Mouse (Mus musculus): ENCODE results near the gene Snrpa.
A peak's percentile ranks its signal among the peaks of the same experiment; 100 is the strongest.

Gene Snrpa

GRCm38 (mm10) chr7:27198355-27198754 is 2.3 kb upstream of the Snrpa start:
- DNase-seq = no peak

- no peak for DNase-seq
Measured at GRCm38 (mm10) chr7:27197634-27198033, 1.6 kb upstream of the Snrpa start.

- no peak for DNase-seq
Measured at GRCm38 (mm10) chr7:27197136-27197535, 1.1 kb upstream of the Snrpa start.

GRCm38 (mm10) chr7:27193731-27194130 is 2.3 kb downstream of the Snrpa start:
- DNase-seq = no peak

GRCm38 (mm10) chr7:27192434-27192833 is 3.6 kb downstream of the Snrpa start:
- DNase-seq = no peak

GRCm38 (mm10) chr7:27189271-27189931 is 6.7 kb downstream of the Snrpa start:
- no peak for DNase-seq

- DNase-seq = no peak
Measured at GRCm38 (mm10) chr7:27185986-27186385, 10.1 kb downstream of the Snrpa start.

- DNase-seq = no peak
Measured at GRCm38 (mm10) chr7:27184964-27185363, 11.1 kb downstream of the Snrpa start.

- DNase-seq = no peak
Measured at GRCm38 (mm10) chr7:27182498-27182897, 13.6 kb downstream of the Snrpa start.

- DNase-seq = peak; percentile 50 to 71
Measured at GRCm38 (mm10) chr7:27180837-27181695, 15.0 kb downstream of the Snrpa start, which contains the start of the genes Gm21983 and Mia. Gene Gm21983, minus strand, starts transcription at chr7:27181086. Gene Mia, minus strand, starts transcription at chr7:27181157.

- DNase-seq = peak; percentile 67 to 74
Measured at GRCm38 (mm10) chr7:27180036-27180435, 16.0 kb downstream of the Snrpa start.

GRCm38 (mm10) chr7:27179217-27179918 is 16.7 kb downstream of the Snrpa start:
- no peak for DNase-seq

GRCm38 (mm10) chr7:27178324-27179216 is 17.5 kb downstream of the Snrpa start, which contains the start of gene Rab4b:
Gene Rab4b, minus strand, starts transcription at chr7:27178896.
- DNase-seq = peak; percentile 100

GRCm38 (mm10) chr7:27177942-27178323 is 18.1 kb downstream of the Snrpa start:
- DNase-seq = no peak

GRCm38 (mm10) chr7:27174896-27175295 is 21.2 kb downstream of the Snrpa start:
- no peak for DNase-seq

GRCm38 (mm10) chr7:27174496-27174895 is 21.6 kb downstream of the Snrpa start:
- no peak for DNase-seq

- no peak for DNase-seq
Measured at GRCm38 (mm10) chr7:27170981-27171380, 25.1 kb downstream of the Snrpa start.

GRCm38 (mm10) chr7:27168371-27168770 is 27.7 kb downstream of the Snrpa start:
- no peak for DNase-seq

GRCm38 (mm10) chr7:27167475-27168094 is 28.5 kb downstream of the Snrpa start:
- no peak for DNase-seq

GRCm38 (mm10) chr7:27166614-27167474 is 29.2 kb downstream of the Snrpa start, which contains the start of gene Egln2:
Gene Egln2, minus strand, starts transcription at chr7:27166802.
- DNase-seq = peak; percentile 95 to 97

GRCm38 (mm10) chr7:27166229-27166613 is 29.9 kb downstream of the Snrpa start:
- peak; percentile 89 to 92 for DNase-seq
